Mouse (Mus musculus): ENCODE results near the gene Ern2. TPM values are rescaled to one million over a fixed set of nuclear protein-coding genes. Genes with fewer than 3 reads are reported as not detected.

Ern2 gene
- polyA plus RNA-seq, 1 experiment from 2014 or later: 28.5 TPM

GRCm38 (mm10) chr7:122137071-122137470 lies 48.9 kb downstream of the Ern2 start:
- peaks cover 4% of the 10 kb centered on the region; the same call in 1 of the 2 replicates for H3K4me1 ChIP-seq (ENCODE audit: control insufficient read depth, insufficient read depth, low read length)
- no peaks in the 10 kb centered on the region for H3K9me3 ChIP-seq (replicated peaks; ENCODE audit: control insufficient read depth, low read length)
- no peak overlapping the region for H3K4me3 ChIP-seq (replicated peaks; ENCODE audit: low read length)
- no peak for ATAC-seq (ENCODE audit: insufficient read depth, low FRiP score)
- H3K27ac ChIP-seq (ENCODE audit: low read length): no peak overlapping the region
- no peak overlapping the region for H3K9ac ChIP-seq (ENCODE audit: low read length)
- no peak overlapping the region for H3K4me2 ChIP-seq (ENCODE audit: low read depth, low read length)
- H3K36me3 ChIP-seq (ENCODE audit: control insufficient read depth, insufficient read depth, low read length): 0 out of 2 replicates have a peak, but pooled peaks cover 12% of the 10 kb centered on the region
- H3K27me3 ChIP-seq (ENCODE audit: control insufficient read depth, insufficient read depth, low read length): no peaks in the 10 kb centered on the region

GRCm38 (mm10) chr7:122135070-122135469 lies 50.9 kb downstream of the Ern2 start:
- Histone ChIP-seq H3K36me3 (ENCODE audit: control insufficient read depth, insufficient read depth, low read length) (0 out of 2 replicates have a peak, but pooled peaks cover 12% of the 10 kb centered on the region), H3K27ac (ENCODE audit: low read length) (no peak overlapping the region), H3K4me3 (replicated peaks; ENCODE audit: low read length) (no peak overlapping the region), H3K9ac (ENCODE audit: low read length) (no peak overlapping the region), H3K27me3 (ENCODE audit: control insufficient read depth, insufficient read depth, low read length) (no peaks in the 10 kb centered on the region), H3K9me3 (replicated peaks; ENCODE audit: control insufficient read depth, low read length) (no peaks in the 10 kb centered on the region), H3K4me2 (ENCODE audit: low read depth, low read length) (no peak overlapping the region), H3K4me1 (ENCODE audit: control insufficient read depth, insufficient read depth, low read length) (peaks cover 4% of the 10 kb centered on the region; the same call in 1 of the 2 replicates)
- no peak for ATAC-seq (ENCODE audit: insufficient read depth, low FRiP score)
- WGBS: 71% methylated on average over 10 of the region's 10 CpGs

GRCm38 (mm10) chr7:122133338-122133625 lies 52.7 kb downstream of the Ern2 start:
- H3K4me1 ChIP-seq (ENCODE audit: control insufficient read depth, insufficient read depth, low read length): peaks cover 4% of the 10 kb centered on the region; the same call in 1 of the 2 replicates
- 0 out of 2 replicates have a peak, but pooled peaks cover 8% of the 10 kb centered on the region for H3K36me3 ChIP-seq (ENCODE audit: control insufficient read depth, insufficient read depth, low read length)
- H3K4me2 ChIP-seq (ENCODE audit: low read depth, low read length): peak overlapping the region; percentile 67
- 12% methylated on average over 8 of the region's 8 CpGs for WGBS
- H3K4me3 ChIP-seq (replicated peaks; ENCODE audit: low read length): peak overlapping the region; percentile 84
- H3K27me3 ChIP-seq (ENCODE audit: control insufficient read depth, insufficient read depth, low read length): no peaks in the 10 kb centered on the region
- H3K27ac ChIP-seq (ENCODE audit: low read length): peak overlapping the region; percentile 59
- no peak for ATAC-seq (ENCODE audit: insufficient read depth, low FRiP score)
- H3K9me3 ChIP-seq (replicated peaks; ENCODE audit: control insufficient read depth, low read length): no peaks in the 10 kb centered on the region
- peak overlapping the region; percentile 93 for H3K9ac ChIP-seq (ENCODE audit: low read length)

GRCm38 (mm10) chr7:122132497-122133337 lies 53.3 kb downstream of the Ern2 start, which contains the start of the genes Palb2 and Dctn5:
Palb2 (minus strand) TSS chr7:122132985.
Dctn5 (plus strand) TSS chr7:122133041.
- peak; percentile 98 for ATAC-seq (ENCODE audit: insufficient read depth, low FRiP score)
- WGBS: under 1% methylated on average over 54 of the region's 54 CpGs
- no peaks in the 10 kb centered on the region for H3K27me3 ChIP-seq (ENCODE audit: control insufficient read depth, insufficient read depth, low read length)

DNA sequence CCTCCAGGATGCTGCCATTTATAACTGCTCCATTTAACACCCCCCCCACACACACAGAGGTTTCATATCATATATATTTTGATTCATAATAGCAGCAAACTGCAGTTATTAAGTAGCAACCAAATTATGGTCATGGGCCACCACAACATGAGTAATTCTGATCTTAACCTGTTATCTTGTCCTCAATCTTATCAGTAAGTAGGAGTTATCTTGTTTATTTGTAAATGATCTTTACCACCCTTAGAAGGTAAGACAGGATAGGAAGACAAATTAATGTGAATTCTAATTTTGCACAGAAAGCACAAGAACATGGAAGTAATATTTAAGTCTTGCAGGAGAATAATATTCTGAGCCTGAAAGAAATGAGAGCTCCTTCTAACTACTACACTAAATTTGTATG lies 54.2 kb downstream of the Ern2 start:
- no peak for ATAC-seq (ENCODE audit: insufficient read depth, low FRiP score)
- Histone ChIP-seq H3K4me3 (replicated peaks; ENCODE audit: low read length) (peak overlapping the region; percentile 84), H3K27me3 (ENCODE audit: control insufficient read depth, insufficient read depth, low read length) (no peaks in the 10 kb centered on the region), H3K9me3 (replicated peaks; ENCODE audit: control insufficient read depth, low read length) (no peaks in the 10 kb centered on the region), H3K4me2 (ENCODE audit: low read depth, low read length) (peak overlapping the region; percentile 66), H3K9ac (ENCODE audit: low read length) (no peak overlapping the region; the same call in 1 of the 2 replicates), H3K36me3 (ENCODE audit: control insufficient read depth, insufficient read depth, low read length) (0 out of 2 replicates have a peak, but pooled peaks cover 11% of the 10 kb centered on the region), H3K4me1 (ENCODE audit: control insufficient read depth, insufficient read depth, low read length) (peaks cover 4% of the 10 kb centered on the region; the same call in 1 of the 2 replicates), H3K27ac (ENCODE audit: low read length) (no peak overlapping the region)

More at GRCm38 (mm10) chr7:122132497-122133337, 53.3 kb downstream of the Ern2 start, which contains the start of the genes Palb2 and Dctn5:
- H3K4me2 ChIP-seq (ENCODE audit: low read depth, low read length): peak within 1 kb of the TSS; percentile 67
- H3K9ac ChIP-seq (ENCODE audit: low read length): peak within 1 kb of the TSS; percentile 93
- peak within 1 kb of the TSS; percentile 84 for H3K4me3 ChIP-seq (replicated peaks; ENCODE audit: low read length)
- H3K9me3 ChIP-seq (replicated peaks; ENCODE audit: control insufficient read depth, low read length): no peaks in the 10 kb centered on the region
- H3K27ac ChIP-seq (ENCODE audit: low read length): peak within 1 kb of the TSS; percentile 59
- H3K36me3 ChIP-seq (ENCODE audit: control insufficient read depth, insufficient read depth, low read length): 0 out of 2 replicates have a peak, but pooled peaks cover 11% of the 10 kb centered on the region
- H3K4me1 ChIP-seq (ENCODE audit: control insufficient read depth, insufficient read depth, low read length): peaks cover 4% of the 10 kb centered on the region; the same call in 1 of the 2 replicates

DNA sequence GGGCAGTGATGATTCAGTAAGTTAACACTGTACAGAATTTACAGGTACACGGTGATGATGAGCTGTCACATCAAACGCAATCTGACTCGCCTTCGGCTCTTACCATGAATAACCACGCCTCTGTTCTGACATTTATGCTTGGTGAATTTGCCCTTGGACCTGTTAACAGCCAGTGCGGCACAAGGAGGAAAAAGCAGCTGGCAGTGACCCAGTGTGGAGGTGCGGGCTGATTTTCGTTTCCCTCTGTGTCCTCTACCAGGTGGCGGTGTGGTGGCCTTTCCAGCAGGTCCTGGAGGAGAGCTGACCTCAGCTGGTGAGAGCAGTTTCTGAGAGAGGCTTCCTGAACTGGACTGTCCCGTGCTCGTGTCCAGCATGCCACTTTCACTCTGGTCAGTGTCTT lies 59.1 kb downstream of the Ern2 start:
- Histone ChIP-seq H3K36me3 (ENCODE audit: control insufficient read depth, insufficient read depth, low read length) (peaks cover 10% of the 10 kb centered on the region; the same call in 1 of the 2 replicates), H3K9ac (ENCODE audit: low read length) (no peak overlapping the region), H3K4me1 (ENCODE audit: control insufficient read depth, insufficient read depth, low read length) (no peaks in the 10 kb centered on the region), H3K27ac (ENCODE audit: low read length) (no peak overlapping the region), H3K9me3 (replicated peaks; ENCODE audit: control insufficient read depth, low read length) (no peaks in the 10 kb centered on the region), H3K4me2 (ENCODE audit: low read depth, low read length) (no peak overlapping the region), H3K4me3 (replicated peaks; ENCODE audit: low read length) (no peak overlapping the region), H3K27me3 (ENCODE audit: control insufficient read depth, insufficient read depth, low read length) (no peaks in the 10 kb centered on the region)
- ATAC-seq (ENCODE audit: insufficient read depth, low FRiP score): no peak
- 93% methylated on average over 11 of the region's 11 CpGs for WGBS

DNA sequence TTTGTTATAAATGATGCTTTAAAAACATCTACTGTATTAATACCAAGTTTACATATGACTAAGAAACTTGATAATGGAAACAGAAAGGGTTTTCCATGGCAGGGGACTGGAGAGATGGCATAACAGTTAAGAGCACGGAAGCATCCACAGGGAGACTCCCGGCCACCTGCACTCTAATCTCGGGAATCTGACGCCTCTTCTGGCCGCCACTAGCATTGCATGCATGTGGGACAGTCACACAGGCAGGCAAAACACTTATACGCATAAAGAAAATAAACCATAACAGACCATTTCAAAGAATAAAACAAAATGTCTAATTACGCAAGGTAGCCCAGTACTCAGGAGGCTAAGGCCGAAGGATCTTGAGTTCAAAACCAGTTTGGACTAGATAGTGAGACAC lies 60.4 kb downstream of the Ern2 start:
- no peak for ATAC-seq (ENCODE audit: insufficient read depth, low FRiP score)
- peaks cover 10% of the 10 kb centered on the region; the same call in 1 of the 2 replicates for H3K36me3 ChIP-seq (ENCODE audit: control insufficient read depth, insufficient read depth, low read length)
- 80% methylated on average over 8 of the region's 8 CpGs for WGBS

DNA sequence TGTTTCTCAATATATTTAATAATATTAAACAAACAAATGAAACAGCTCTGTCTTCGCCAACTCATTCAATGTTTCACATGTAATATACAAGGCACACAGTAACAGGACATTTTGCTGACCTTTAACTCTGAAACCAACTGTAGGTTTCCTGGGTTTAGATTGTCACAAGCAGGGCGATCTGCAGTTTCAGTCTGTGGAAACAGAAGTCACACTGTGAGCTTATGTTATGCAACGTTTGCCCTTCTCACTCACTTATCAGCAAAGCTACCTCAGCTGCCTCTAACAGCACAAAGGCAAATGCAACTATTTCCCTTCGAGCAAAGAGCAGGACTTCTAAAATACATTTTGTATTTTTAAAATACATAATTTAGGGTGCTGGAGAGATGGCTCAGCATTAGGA lies 62.5 kb downstream of the Ern2 start:
- Histone ChIP-seq H3K36me3 (ENCODE audit: control insufficient read depth, insufficient read depth, low read length) (peaks cover 10% of the 10 kb centered on the region; the same call in 1 of the 2 replicates), H3K27ac (ENCODE audit: low read length) (no peak overlapping the region), H3K9me3 (replicated peaks; ENCODE audit: control insufficient read depth, low read length) (no peaks in the 10 kb centered on the region), H3K4me3 (replicated peaks; ENCODE audit: low read length) (no peak overlapping the region), H3K9ac (ENCODE audit: low read length) (no peak overlapping the region), H3K27me3 (ENCODE audit: control insufficient read depth, insufficient read depth, low read length) (no peaks in the 10 kb centered on the region), H3K4me1 (ENCODE audit: control insufficient read depth, insufficient read depth, low read length) (no peaks in the 10 kb centered on the region), H3K4me2 (ENCODE audit: low read depth, low read length) (no peak overlapping the region)
- WGBS: 82% methylated on average over 4 of the region's 4 CpGs
- no peak for ATAC-seq (ENCODE audit: insufficient read depth, low FRiP score)

More for the DNA sequence above, 60.4 kb downstream of the Ern2 start:
- no peak overlapping the region for H3K4me3 ChIP-seq (replicated peaks; ENCODE audit: low read length)
- no peak overlapping the region for H3K9ac ChIP-seq (ENCODE audit: low read length)
- no peak overlapping the region for H3K27ac ChIP-seq (ENCODE audit: low read length)
- no peaks in the 10 kb centered on the region for H3K9me3 ChIP-seq (replicated peaks; ENCODE audit: control insufficient read depth, low read length)
- H3K4me2 ChIP-seq (ENCODE audit: low read depth, low read length): no peak overlapping the region
- H3K4me1 ChIP-seq (ENCODE audit: control insufficient read depth, insufficient read depth, low read length): no peaks in the 10 kb centered on the region
- no peaks in the 10 kb centered on the region for H3K27me3 ChIP-seq (ENCODE audit: control insufficient read depth, insufficient read depth, low read length)

Measured in stomach, embryonic 16.5 days (tissue).